Mouse (Mus musculus) layer of hippocampus, adult 2 months (tissue): Measurements from ENCODE around the gene Rab3d. TPM values are rescaled to one million over a fixed set of nuclear protein-coding genes. Genes with fewer than 3 reads are reported as not detected.

Experiments
- DNase-seq, 2 experiments: peaks; one replicate each; pipeline ENCODE4 v3.0.0; 2022; ENCODE audit warnings: low spot score in 2 of 2
- H3K27ac ChIP-seq: fragments of 200-600 bp; 2 replicates; pipeline ENCODE4 v1.8.1; 2022
- H3K4me3 ChIP-seq: fragments of 200-600 bp; 2 replicates; pipeline ENCODE4 v1.8.1; 2022; ENCODE audit warnings: mild to moderate bottlenecking
- CTCF ChIP-seq: fragments of 200-600 bp; conservative IDR thresholded peaks from 2 replicates; pipeline ENCODE4 v1.8.1; 2022; ENCODE audit warnings: antibody characterized with exemption, mild to moderate bottlenecking, moderate library complexity
- total RNA-seq, 2 experiments: library from RNA; stranded (reverse); gene quantifications; 2 replicates each; pipeline ENCODE4 v1.2.3; 2021

Rab3d gene
- total RNA-seq, 2 experiments from 2014 or later: 16.7 to 18.8 TPM

- no peak overlapping the region for H3K27ac ChIP-seq
- H3K4me3 ChIP-seq: no peak overlapping the region
- TF ChIP-seq CTCF: no peak
Observed at GRCm38 (mm10) chr9:21935466-21936131, 17.6 kb upstream of the Rab3d start.

DNA sequence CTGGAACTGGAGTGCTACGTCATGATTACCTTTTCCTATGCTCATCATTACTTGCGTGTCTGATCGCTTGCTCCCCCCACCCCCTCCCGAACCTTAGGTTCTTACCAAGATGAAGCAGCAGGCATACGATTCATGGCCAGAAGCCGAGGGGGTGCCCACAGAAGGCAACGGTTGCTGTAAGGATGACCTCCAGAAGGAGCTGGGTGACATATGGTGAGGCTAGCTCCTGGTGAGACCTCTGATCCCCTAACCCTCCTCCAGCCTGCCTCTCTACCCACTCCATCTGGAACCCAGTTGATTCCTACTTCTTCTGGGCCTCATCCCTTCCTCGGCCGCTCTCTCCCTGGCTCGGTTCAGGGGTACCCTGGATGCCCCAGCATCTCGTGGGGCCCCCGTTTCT lies 16.0 kb upstream of the Rab3d start:
- Histone ChIP-seq H3K27ac (no peak overlapping the region), H3K4me3 (no peak overlapping the region)
- no peak for TF ChIP-seq CTCF
- no peak for DNase-seq

More at GRCm38 (mm10) chr9:21935466-21936131, 17.6 kb upstream of the Rab3d start:
- DNase-seq: no peak

DNA sequence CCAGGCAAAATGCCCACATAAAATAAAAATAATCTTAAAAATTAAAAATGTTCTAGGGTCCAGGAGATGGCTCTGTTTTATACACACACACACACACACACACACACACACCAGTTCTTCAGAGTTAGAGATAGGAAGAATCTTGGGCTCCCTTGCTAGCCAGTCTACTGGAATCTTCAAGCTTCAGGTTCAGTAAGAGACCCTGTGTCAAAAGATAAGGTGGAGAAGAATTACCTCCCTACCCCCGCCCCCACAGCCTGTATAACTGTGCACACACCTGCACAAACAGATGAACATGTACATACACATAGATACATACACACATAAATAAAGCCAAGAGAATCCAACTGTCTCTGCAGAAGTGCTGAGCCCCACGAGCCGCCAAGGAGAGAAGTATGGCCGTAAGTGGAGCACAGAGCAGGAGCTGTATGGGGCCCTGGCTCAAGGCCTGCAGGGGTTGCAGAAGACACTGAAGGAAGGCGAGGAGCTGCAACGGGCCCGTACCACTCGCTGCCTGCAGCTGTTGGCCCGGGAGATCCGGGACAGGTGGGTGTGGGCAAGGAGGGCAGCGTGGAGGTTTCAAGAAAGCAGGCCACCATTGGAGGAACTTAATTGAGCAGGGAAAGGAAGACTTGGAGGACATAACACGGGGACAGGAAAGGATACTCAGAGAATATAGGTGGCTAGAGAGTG lies 14.6 kb upstream of the Rab3d start:
- no peak for DNase-seq
- H3K27ac ChIP-seq: no peak overlapping the region
- TF ChIP-seq CTCF: no peak
- H3K4me3 ChIP-seq: no peak overlapping the region

- no peak for DNase-seq
- no peak overlapping the region for H3K27ac ChIP-seq
- TF ChIP-seq CTCF: no peak
- no peak overlapping the region for H3K4me3 ChIP-seq
Observed at GRCm38 (mm10) chr9:21932006-21932405, 14.0 kb upstream of the Rab3d start.

DNA sequence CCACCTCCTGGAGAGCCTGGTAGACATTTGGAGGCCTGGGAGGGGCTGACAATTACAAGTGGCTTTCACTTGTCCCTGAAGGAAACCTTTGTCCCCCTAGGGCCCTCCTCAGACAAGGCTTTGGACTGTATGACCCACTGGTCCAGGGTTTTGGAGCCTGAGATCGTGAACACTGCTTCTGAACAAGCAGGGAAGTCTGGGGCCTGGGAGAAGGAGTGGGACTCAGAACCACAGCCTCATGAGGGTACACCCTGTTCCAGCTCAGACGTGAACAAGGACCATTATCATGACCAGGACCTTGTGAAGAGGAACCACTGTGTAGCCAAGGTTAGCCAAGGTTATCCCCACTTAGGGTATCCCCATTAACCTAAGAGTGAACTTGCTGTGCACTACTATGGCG lies 11.2 kb upstream of the Rab3d start:
- H3K27ac ChIP-seq: no peak overlapping the region
- H3K4me3 ChIP-seq: no peak overlapping the region
- no peak for TF ChIP-seq CTCF
- DNase-seq: no peak

DNA sequence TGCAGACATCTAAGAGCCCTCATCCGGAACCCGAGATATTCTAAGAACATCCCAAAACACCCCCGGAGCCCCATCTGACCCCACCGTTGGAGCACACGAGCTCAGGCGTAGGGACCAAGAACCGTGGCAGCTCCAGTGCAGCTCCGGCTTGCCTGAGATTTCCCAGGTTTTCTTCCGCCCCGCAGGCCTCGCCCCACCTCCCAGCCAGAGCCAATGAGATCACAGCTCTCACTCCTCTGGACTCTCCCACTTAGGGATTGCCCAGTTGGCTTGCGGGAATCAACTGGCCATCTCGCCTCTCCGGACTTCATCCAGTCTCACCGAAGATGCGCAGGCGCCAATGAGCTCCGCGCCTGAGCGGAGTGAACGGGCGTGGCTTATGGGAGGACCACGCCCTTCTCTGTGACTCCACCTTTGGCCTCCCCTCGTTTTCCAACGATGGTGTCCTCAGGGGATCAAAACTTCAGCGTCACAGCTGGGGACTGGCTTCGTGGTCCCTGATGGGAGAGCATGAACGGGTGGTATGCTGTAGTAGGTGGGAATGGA lies 9.3 kb upstream of the Rab3d start, which contains the start of the genes Ccdc159 and Tmem205:
TSS of gene Ccdc159 (plus strand) at position 264 of the 546 bp plus-strand sequence.
TSS of gene Tmem205 (minus strand) at position 349 of the 546 bp plus-strand sequence.
- DNase-seq: peak; percentile 86 to 95
- Histone ChIP-seq H3K27ac (peak within 1 kb of the TSS; percentile 86), H3K4me3 (peak within 1 kb of the TSS; percentile 69)
- no peak for TF ChIP-seq CTCF

GRCm38 (mm10) chr9:21926784-21927183 lies 8.8 kb upstream of the Rab3d start:
- DNase-seq: no peak

DNA sequence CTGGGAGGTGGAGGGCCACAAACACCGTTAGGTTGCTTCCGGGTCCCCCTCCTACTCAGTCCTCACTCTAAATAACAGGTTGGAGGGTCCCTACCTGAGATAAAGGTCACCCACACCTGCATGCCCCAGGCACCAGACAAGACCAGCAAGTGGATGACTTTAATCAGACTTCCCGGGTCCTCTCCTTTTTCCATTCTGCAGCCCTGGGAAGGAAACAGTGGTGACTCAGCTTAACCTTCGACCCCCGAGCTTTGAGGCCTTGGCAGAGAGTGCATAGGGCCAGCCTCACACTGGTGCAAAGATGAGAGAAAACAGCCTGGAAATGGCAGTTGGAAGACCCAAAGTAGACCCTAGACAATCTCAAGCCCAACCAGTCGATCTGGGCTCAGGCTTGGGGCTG lies 8.2 kb upstream of the Rab3d start:
- TF ChIP-seq CTCF: no peak
- no peak for DNase-seq
- Histone ChIP-seq H3K4me3 (peak overlapping the region; percentile 69), H3K27ac (peak overlapping the region; percentile 86)

More at GRCm38 (mm10) chr9:21926784-21927183, 8.8 kb upstream of the Rab3d start:
- Histone ChIP-seq H3K4me3 (peak overlapping the region; percentile 69), H3K27ac (peak overlapping the region; percentile 86)
- no peak for TF ChIP-seq CTCF

GRCm38 (mm10) chr9:21925506-21925905 lies 7.5 kb upstream of the Rab3d start:
- DNase-seq: no peak
- TF ChIP-seq CTCF: no peak
- H3K27ac ChIP-seq: no peak overlapping the region
- no peak overlapping the region for H3K4me3 ChIP-seq

GRCm38 (mm10) chr9:21925034-21925433 lies 7.0 kb upstream of the Rab3d start:
- TF ChIP-seq CTCF: no peak
- Histone ChIP-seq H3K4me3 (no peak overlapping the region), H3K27ac (no peak overlapping the region)
- no peak for DNase-seq

DNA sequence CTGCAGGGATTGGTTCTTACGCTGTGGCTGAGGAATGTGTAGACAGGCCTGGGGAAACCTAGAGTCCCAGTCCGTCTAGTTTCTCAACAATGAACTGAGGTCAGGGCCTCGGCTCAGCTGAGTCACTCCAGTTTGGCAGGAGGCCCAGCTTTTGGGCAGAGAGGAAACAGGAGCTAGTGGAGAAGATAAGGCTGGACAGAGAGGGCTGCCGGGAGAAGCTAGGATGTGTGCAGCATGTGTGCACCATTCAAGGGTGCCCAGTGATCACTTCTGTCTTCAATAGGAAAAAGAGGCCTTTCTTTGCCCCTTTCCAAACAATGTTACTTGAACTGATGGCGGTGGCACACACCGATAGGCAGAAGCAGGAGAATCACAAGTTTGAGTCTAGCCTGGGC lies 6.1 kb upstream of the Rab3d start:
- TF ChIP-seq CTCF: no peak
- Histone ChIP-seq H3K4me3 (no peak overlapping the region), H3K27ac (peak overlapping the region; percentile 58)
- no peak for DNase-seq

- TF ChIP-seq CTCF: no peak
- DNase-seq: no peak
- Histone ChIP-seq H3K4me3 (no peak overlapping the region), H3K27ac (peak overlapping the region; percentile 58)
Observed at GRCm38 (mm10) chr9:21923490-21924098, 5.6 kb upstream of the Rab3d start.

DNA sequence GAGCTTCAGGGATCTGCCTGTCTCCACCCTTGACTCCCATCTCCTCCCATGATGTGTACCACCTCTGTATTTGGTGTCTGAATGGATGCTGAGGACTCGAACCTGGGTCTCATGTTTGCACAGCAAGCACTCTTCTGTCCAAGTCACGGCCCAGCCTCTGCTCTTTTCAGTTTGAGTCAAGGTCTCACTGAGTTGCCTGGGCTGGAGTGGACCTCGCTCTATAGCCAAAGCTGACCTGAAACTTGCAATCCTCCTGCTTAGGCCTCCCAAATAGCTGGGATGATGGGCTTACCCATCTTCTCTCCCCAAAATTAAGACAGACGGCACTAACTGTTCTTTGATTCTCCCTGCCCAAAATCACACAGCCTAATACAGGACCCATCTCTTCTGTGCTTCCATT lies 5.0 kb upstream of the Rab3d start:
- Histone ChIP-seq H3K4me3 (no peak overlapping the region), H3K27ac (no peak overlapping the region)
- no peak for DNase-seq
- TF ChIP-seq CTCF: no peak
